ENCODE assay signal across 17 mouse cellular contexts in genomic region chr3:133726831-133727230, GRCm38 (mm10).
"Had no signal": no experiment of that assay in that cellular context is flagged by ENCODE, and none has a peak within 500 bp of the region (broad histone marks: within the 10 kb centered on the region; RNA-seq: fewer than 3 reads in every experiment).

No protein-coding gene starts in this region.

- H3K4me1 ChIP-seq: midbrain, embryonic 10.5 days; midbrain, embryonic 12.5 days; neural tube, embryonic 13.5 days; neural tube, embryonic 15.5 days had no signal

- H3K27ac ChIP-seq: midbrain, embryonic 10.5 days; midbrain, embryonic 12.5 days; neural tube, embryonic 13.5 days; neural tube, embryonic 15.5 days had no signal

- H3K36me3 ChIP-seq: midbrain, embryonic 10.5 days; midbrain, embryonic 12.5 days; neural tube, embryonic 13.5 days; neural tube, embryonic 15.5 days had no signal

- DNase-seq: lung, embryonic 14.5 days; lung, postnatal 10 days; lung, postnatal 4 days; midbrain, embryonic 14.5 days; retina, postnatal 1 day; right cerebral cortex, adult 18-20 months; right cerebral cortex, postnatal 25 days; right cerebral cortex, postnatal 4 days; spleen, adult 18-20 months; thymus, adult 18-20 months; thymus, postnatal 14 days; thymus, postnatal 36 days had no signal

- H3K27me3 ChIP-seq: midbrain, embryonic 12.5 days; neural tube, embryonic 13.5 days; neural tube, embryonic 15.5 days had no signal

- H3K4me3 ChIP-seq: midbrain, embryonic 10.5 days; midbrain, embryonic 12.5 days; myocyte; neural tube, embryonic 13.5 days; neural tube, embryonic 15.5 days had no signal
